Mouse (Mus musculus) embryo, embryonic 10.5 days (tissue): Measurements from ENCODE around the gene Zfp612.

Experiments used
- DNase-seq: peaks from one replicate; pipeline ENCODE4 v3.0.0-alpha.2; 2015; ENCODE audit warnings: low spot score

Gene Zfp612

GRCm38 (mm10) chr8:110079282-110080221, at the start of gene Zfp612:
Zfp612 (plus strand) TSS chr8:110079746.
- DNase-seq = peak; percentile 71

GRCm38 (mm10) chr8:110033771-110034170, 45.8 kb upstream of the Zfp612 start:
- DNase-seq = peak; percentile 44

GRCm38 (mm10) chr8:110034331-110034730, 45.2 kb upstream of the Zfp612 start:
- peak; percentile 2 for DNase-seq

- DNase-seq = no peak
These were observed 43.4 kb upstream of the Zfp612 start for GRCm38 (mm10) chr8:110036156-110036555.

GRCm38 (mm10) chr8:110039216-110039615, 40.3 kb upstream of the Zfp612 start:
- no peak for DNase-seq

- no peak for DNase-seq
These were observed 39.9 kb upstream of the Zfp612 start, which contains the start of gene Chst4 for GRCm38 (mm10) chr8:110039659-110040058. Chst4 (minus strand) TSS chr8:110039740.

GRCm38 (mm10) chr8:110040509-110040908, 39.0 kb upstream of the Zfp612 start:
- DNase-seq = no peak

- DNase-seq = no peak
These were observed 28.3 kb upstream of the Zfp612 start for GRCm38 (mm10) chr8:110051208-110051607.

- no peak for DNase-seq
These were observed 21.3 kb upstream of the Zfp612 start for GRCm38 (mm10) chr8:110058207-110058606.

- no peak for DNase-seq
These were observed 15.4 kb upstream of the Zfp612 start for GRCm38 (mm10) chr8:110064161-110064560.

- DNase-seq = no peak
These were observed 14.8 kb upstream of the Zfp612 start for GRCm38 (mm10) chr8:110064606-110065365.

- DNase-seq = no peak
These were observed 13.9 kb upstream of the Zfp612 start for GRCm38 (mm10) chr8:110065676-110066075.

GRCm38 (mm10) chr8:110069706-110070105, 9.8 kb upstream of the Zfp612 start:
- DNase-seq = no peak

GRCm38 (mm10) chr8:110071600-110071999, 7.9 kb upstream of the Zfp612 start:
- DNase-seq = peak; percentile 88

- no peak for DNase-seq
These were observed 5.0 kb upstream of the Zfp612 start for GRCm38 (mm10) chr8:110074496-110074895.

GRCm38 (mm10) chr8:110082416-110083105, 3.0 kb downstream of the Zfp612 start:
- DNase-seq = no peak

- DNase-seq = no peak
These were observed 12.3 kb downstream of the Zfp612 start for GRCm38 (mm10) chr8:110091869-110092268.

GRCm38 (mm10) chr8:110100907-110101306, 21.4 kb downstream of the Zfp612 start, which contains the start of gene Gm21964:
Gm21964 (plus strand) TSS chr8:110101207.
- DNase-seq = no peak

GRCm38 (mm10) chr8:110101676-110102075, 22.1 kb downstream of the Zfp612 start:
- no peak for DNase-seq

- DNase-seq = no peak
These were observed 23.1 kb downstream of the Zfp612 start, which contains the start of gene Gm17720 for GRCm38 (mm10) chr8:110102653-110103052. Gm17720 (minus strand) TSS chr8:110102753.

GRCm38 (mm10) chr8:110119715-110120114, 40.2 kb downstream of the Zfp612 start:
- peak; percentile 47 for DNase-seq

- DNase-seq = peak; percentile 89
These were observed 51.0 kb downstream of the Zfp612 start for GRCm38 (mm10) chr8:110130537-110130936.
